Mouse (Mus musculus) limb, embryonic 14.5 days (tissue): ENCODE data around the gene Ank. TPM values are rescaled to one million over a fixed set of nuclear protein-coding genes. Genes with fewer than 3 reads are reported as not detected.
A peak's percentile ranks its signal among the peaks of the same experiment; 100 is the strongest.

Experiments
- ATAC-seq: fragments of 200-750 bp; cut with Nextera tagmentation; 2 replicates; pipeline ENCODE4 v1.8.0; 2017; ENCODE audit warnings: low read depth, moderate number of reproducible peaks, moderate TSS enrichment; ENCODE audit not compliant: low FRiP score
- DNase-seq: peaks from one replicate; pipeline ENCODE4 v3.0.0-alpha.2; 2015; ENCODE audit warnings: low spot score
- H3K27ac ChIP-seq: fragments of 300-500 bp; sonication (generic); replicated peaks from 2 replicates; pipeline ENCODE4 v1.5.1; 2014; ENCODE audit warnings: low read depth, mild to moderate bottlenecking, low read length, moderate library complexity, mixed read lengths
- H3K27me3 ChIP-seq: fragments of 300-500 bp; sonication (generic); 2 replicates; pipeline ENCODE4 v1.6.1; 2014; ENCODE audit warnings: low read length, mixed read lengths; ENCODE audit not compliant: control insufficient read depth, insufficient read depth
- H3K36me3 ChIP-seq: fragments of 300-500 bp; sonication (generic); 2 replicates; pipeline ENCODE4 v1.6.1; 2014; ENCODE audit warnings: mild to moderate bottlenecking, low read length, moderate library complexity, mixed read lengths; ENCODE audit not compliant: control insufficient read depth, insufficient read depth
- H3K4me1 ChIP-seq: fragments of 300-500 bp; sonication (generic); 2 replicates; pipeline ENCODE4 v1.6.1; 2014; ENCODE audit warnings: antibody characterized with exemption, low read length, mixed read lengths; ENCODE audit not compliant: control insufficient read depth, insufficient read depth
- H3K4me2 ChIP-seq: fragments of 300-500 bp; sonication (generic); replicated peaks from 2 replicates; pipeline ENCODE4 v1.6.1; 2014; ENCODE audit warnings: low read depth, mild to moderate bottlenecking, low read length, moderate library complexity; ENCODE audit not compliant: severe bottlenecking
- H3K4me3 ChIP-seq: fragments of 300-500 bp; sonication (generic); replicated peaks from 2 replicates; pipeline ENCODE4 v1.5.1; 2014; ENCODE audit warnings: low read length
- H3K9ac ChIP-seq: fragments of 300-500 bp; sonication (generic); 2 replicates; pipeline ENCODE4 v1.6.1; 2014; ENCODE audit warnings: mild to moderate bottlenecking, low read depth, low read length, moderate library complexity; ENCODE audit not compliant: severe bottlenecking
- H3K9me3 ChIP-seq: fragments of 300-500 bp; sonication (generic); 2 replicates; pipeline ENCODE4 v1.6.1; 2016; ENCODE audit warnings: low read length; ENCODE audit not compliant: control insufficient read depth
- POLR2A ChIP-seq: fragments of 200-500 bp; IDR thresholded peaks from 2 replicates; pipeline ENCODE4 v1.8.0; 2012; ENCODE audit warnings: inconsistent platforms, mild to moderate bottlenecking, moderate library complexity, borderline replicate concordance; ENCODE audit not compliant: insufficient read depth, insufficient read length; ENCODE audit errors: extremely low read depth
- WGBS: fragments of 180-500 bp; shearing (Covaris S2); extraction: QIAGEN DNeasy Blood & Tissue Kit; methylation state at CpG from one replicate; pipeline ENCODE4 v1.1.7; 2014; 5-methylcytosine and 5-hydroxymethylcytosine counted together
- polyA plus RNA-seq, 2 experiments: library from polyadenylated mRNA; depleted of rRNA in 1 of 2; stranded (reverse) in 1 of 2; unstranded in 1 of 2; fragments of >200 nt; fragmentation: Nextera tagmentation in 1 of 2; extraction: Ambion mirVana in 1 of 2; gene quantifications; 2 replicates each; pipeline versions ENCODE4 v1.2.1 to v1.2.3; 2012 to 2014

Gene Ank
- polyA plus RNA-seq, 2 experiments: 12.3 to 19.4 TPM

DNA sequence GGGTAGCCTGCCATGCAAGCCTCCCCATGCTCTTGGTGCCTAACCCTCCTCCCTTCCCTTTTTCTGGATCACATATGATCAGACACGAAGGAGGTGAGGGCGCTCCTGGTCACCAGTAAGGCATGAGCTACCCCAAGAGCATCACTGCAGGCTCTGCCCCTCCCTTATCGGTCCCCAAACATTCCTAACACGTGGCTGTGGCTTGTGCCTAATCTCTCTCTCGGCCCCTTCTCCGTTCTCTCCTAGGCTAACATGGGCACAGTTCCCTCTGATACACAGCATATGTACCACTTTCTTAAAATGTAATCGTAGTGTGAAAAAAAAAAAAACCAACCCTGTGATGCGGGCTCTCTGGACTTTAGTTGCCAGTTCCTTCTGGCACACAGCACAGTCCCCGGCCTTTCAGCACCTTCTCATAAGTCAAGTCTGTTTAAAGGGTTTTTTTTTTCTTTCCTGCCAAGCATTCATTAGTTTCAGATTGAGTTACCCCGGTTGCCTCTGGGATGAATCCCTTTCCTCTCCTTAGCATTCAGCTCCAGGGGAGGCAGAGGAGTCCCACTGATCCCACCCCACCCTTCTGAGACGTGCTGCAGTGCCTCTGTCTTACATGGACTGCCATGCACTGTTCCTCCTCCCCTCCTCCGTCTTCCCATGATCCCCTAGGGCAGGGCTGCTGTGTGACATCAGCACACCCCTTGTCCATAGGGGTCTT is 19.2 kb downstream of the Ank start:
- no peak overlapping the region for H3K27ac ChIP-seq
- H3K4me3 ChIP-seq: no peak overlapping the region
- H3K27me3 ChIP-seq: no peaks in the 10 kb centered on the region
- H3K4me2 ChIP-seq: peak overlapping the region; percentile 16
- H3K36me3 ChIP-seq: no peaks in the 10 kb centered on the region
- no peak for TF ChIP-seq POLR2A
- no peak for ATAC-seq
- 23% methylated on average over 12 of the region's 12 CpGs for WGBS
- peaks cover 21% of the 10 kb centered on the region for H3K4me1 ChIP-seq
- no peak for DNase-seq
- peak overlapping the region; percentile 0; the same call in 1 of the 2 replicates for H3K9ac ChIP-seq
- no peaks in the 10 kb centered on the region for H3K9me3 ChIP-seq

DNA sequence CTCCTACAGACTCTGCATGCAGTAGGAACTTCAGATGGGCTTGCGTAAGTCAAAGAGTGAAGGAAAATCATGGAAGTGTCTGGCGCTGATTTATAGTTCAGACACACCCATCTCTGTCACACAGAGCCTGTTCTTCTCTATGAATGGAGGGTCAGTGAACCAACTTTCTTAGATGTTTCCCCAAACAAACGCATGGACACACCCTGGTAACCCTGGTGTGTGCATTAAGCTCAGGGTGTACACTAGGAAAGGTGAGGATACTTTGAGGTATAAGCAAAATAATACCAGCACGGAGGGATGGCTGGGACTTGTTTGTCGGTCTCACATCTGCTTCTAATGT is 19.8 kb downstream of the Ank start:
- no peak overlapping the region for H3K4me3 ChIP-seq
- ATAC-seq (no peak), DNase-seq (no peak)
- 0 out of 2 replicates have a peak overlapping the region, but pooled peaks have one; percentile 0 for H3K9ac ChIP-seq
- no peak overlapping the region for H3K27ac ChIP-seq
- H3K9me3 ChIP-seq: no peaks in the 10 kb centered on the region
- peaks cover 21% of the 10 kb centered on the region for H3K4me1 ChIP-seq
- H3K27me3 ChIP-seq: no peaks in the 10 kb centered on the region
- no peaks in the 10 kb centered on the region for H3K36me3 ChIP-seq
- WGBS: 36% methylated on average over 5 of the region's 5 CpGs
- no peak for TF ChIP-seq POLR2A
- H3K4me2 ChIP-seq: peak overlapping the region; percentile 16; the same call in 1 of the 2 replicates

DNA sequence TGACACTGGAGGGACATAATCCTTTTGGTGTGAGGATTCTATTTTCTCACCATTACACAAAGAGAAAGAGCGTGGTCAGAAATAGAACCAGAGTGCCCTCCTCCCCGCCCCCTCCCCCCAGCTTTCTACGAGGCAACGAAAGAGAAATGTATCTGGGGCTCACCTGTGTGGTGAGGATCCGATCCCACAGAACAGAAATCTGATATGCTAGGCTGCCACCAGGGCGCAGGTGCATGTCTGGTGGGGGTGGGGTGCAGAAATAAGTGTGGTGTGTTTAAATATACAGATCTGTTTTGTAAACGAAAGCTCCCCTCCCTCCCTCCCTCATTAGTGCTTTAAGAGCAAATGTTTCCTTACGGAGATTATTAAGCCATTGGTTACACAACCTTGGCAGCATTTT is 20.6 kb downstream of the Ank start:
- 30% methylated on average over 8 of the region's 8 CpGs for WGBS

DNA sequence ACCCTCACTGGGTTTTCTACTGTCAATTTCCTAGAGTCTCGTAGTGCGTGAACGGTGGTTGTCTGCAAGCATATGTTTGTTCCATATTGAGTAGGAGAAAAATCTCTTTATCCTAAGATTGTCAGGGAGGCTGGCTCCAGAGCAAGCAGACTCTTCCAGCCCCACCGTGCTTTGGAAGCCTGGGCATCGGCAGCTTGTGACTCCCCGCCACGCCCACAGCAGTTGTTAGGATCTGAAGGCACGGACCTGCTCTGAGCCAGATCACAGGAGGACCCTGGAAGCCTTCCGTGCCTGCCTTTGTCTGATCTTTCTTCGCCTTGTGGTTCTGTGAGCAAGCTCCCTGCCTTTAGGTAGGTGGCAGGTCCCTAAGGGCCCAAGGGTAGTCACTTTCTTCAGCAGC is 21.6 kb downstream of the Ank start:
- ATAC-seq: no peak
- WGBS: 54% methylated on average over 10 of the region's 10 CpGs
- Histone ChIP-seq H3K4me1 (peaks cover 21% of the 10 kb centered on the region), H3K4me2 (no peak overlapping the region), H3K9ac (no peak overlapping the region), H3K36me3 (no peaks in the 10 kb centered on the region), H3K27ac (no peak overlapping the region), H3K4me3 (no peak overlapping the region), H3K9me3 (no peaks in the 10 kb centered on the region), H3K27me3 (no peaks in the 10 kb centered on the region)
- no peak for DNase-seq
- TF ChIP-seq POLR2A: no peak

More for the DNA sequence above, 20.6 kb downstream of the Ank start:
- no peak overlapping the region for H3K9ac ChIP-seq
- no peak for TF ChIP-seq POLR2A
- H3K4me1 ChIP-seq: peaks cover 21% of the 10 kb centered on the region
- DNase-seq (no peak), ATAC-seq (no peak)
- H3K4me3 ChIP-seq: no peak overlapping the region
- no peak overlapping the region for H3K27ac ChIP-seq
- H3K36me3 ChIP-seq: no peaks in the 10 kb centered on the region
- no peak overlapping the region for H3K4me2 ChIP-seq
- H3K27me3 ChIP-seq: no peaks in the 10 kb centered on the region
- no peaks in the 10 kb centered on the region for H3K9me3 ChIP-seq

GRCm38 (mm10) chr15:27490676-27491075 is 24.2 kb downstream of the Ank start:
- Histone ChIP-seq H3K9ac (no peak overlapping the region), H3K9me3 (no peaks in the 10 kb centered on the region), H3K4me3 (no peak overlapping the region), H3K36me3 (no peaks in the 10 kb centered on the region), H3K27me3 (no peaks in the 10 kb centered on the region), H3K4me1 (peaks cover 15% of the 10 kb centered on the region), H3K27ac (no peak overlapping the region), H3K4me2 (no peak overlapping the region)
- ATAC-seq: no peak
- WGBS: 72% methylated on average over 9 of the region's 9 CpGs
- no peak for TF ChIP-seq POLR2A
- DNase-seq: no peak

GRCm38 (mm10) chr15:27491425-27492070 is 25.1 kb downstream of the Ank start:
- Histone ChIP-seq H3K9me3 (no peaks in the 10 kb centered on the region), H3K36me3 (no peaks in the 10 kb centered on the region), H3K4me1 (peaks cover 6% of the 10 kb centered on the region), H3K4me3 (no peak overlapping the region), H3K9ac (no peak overlapping the region), H3K27ac (no peak overlapping the region), H3K4me2 (no peak overlapping the region), H3K27me3 (no peaks in the 10 kb centered on the region)
- no peak for TF ChIP-seq POLR2A
- 88% methylated on average over 8 of the region's 8 CpGs for WGBS
- ATAC-seq (no peak), DNase-seq (no peak)
